Mouse (Mus musculus) liver, embryonic 14.5 days (tissue): ENCODE measurements around the gene Fam71f1. TPM values are rescaled to one million over a fixed set of nuclear protein-coding genes. Genes with fewer than 3 reads are reported as not detected.

Experiments
- ATAC-seq: fragments of 200-750 bp; cut with Nextera tagmentation; 2 replicates; pipeline ENCODE4 v1.8.0; 2017; ENCODE audit warnings: moderate number of reproducible peaks, mild to moderate bottlenecking, moderate library complexity; ENCODE audit not compliant: insufficient read depth
- DNase-seq, 3 experiments: peaks; one replicate each; pipeline ENCODE4 v3.0.0-alpha.2; 2012 to 2013; ENCODE audit warnings: low read depth in 3 of 3, low spot score in 3 of 3
- H3K27ac ChIP-seq: fragments of 300-500 bp; sonication (generic); 2 replicates; pipeline ENCODE4 v1.5.1; 2014; ENCODE audit warnings: moderate library complexity, mild to moderate bottlenecking, control low read depth, inconsistent platforms
- H3K27me3 ChIP-seq: fragments of 300-500 bp; sonication (generic); 2 replicates; pipeline ENCODE4 v1.6.1; 2014; ENCODE audit warnings: mild to moderate bottlenecking, low read length, moderate library complexity; ENCODE audit not compliant: control insufficient read depth, insufficient read depth
- H3K36me3 ChIP-seq: fragments of 300-500 bp; sonication (generic); replicated peaks from 2 replicates; pipeline ENCODE4 v1.6.1; 2014; ENCODE audit warnings: low read depth; ENCODE audit not compliant: control insufficient read depth, insufficient read depth
- H3K4me1 ChIP-seq, 2 experiments: fragments of 200-500 bp in 1 of 2; fragments of 300-500 bp in 1 of 2; sonication (generic) in 1 of 2; replicated peaks; 2 replicates each; pipeline ENCODE4 v1.6.1; 2012 to 2014; ENCODE audit warnings: antibody characterized with exemption in 1 of 2, inconsistent platforms in 1 of 2, low read length in 1 of 2; ENCODE audit not compliant: control insufficient read depth in 2 of 2, insufficient read depth in 2 of 2
- H3K4me2 ChIP-seq: fragments of 300-500 bp; sonication (generic); 2 replicates; pipeline ENCODE4 v1.6.1; 2014; ENCODE audit warnings: low read depth, mild to moderate bottlenecking, control low read depth, moderate library complexity
- H3K4me3 ChIP-seq, 2 experiments: fragments of 200-500 bp in 1 of 2; fragments of 300-500 bp in 1 of 2; sonication (generic) in 1 of 2; 2 replicates each; pipeline ENCODE4 v1.5.1; 2012 to 2014; ENCODE audit warnings: low read depth in 2 of 2, low read length in 2 of 2, mild to moderate bottlenecking in 2 of 2, control low read depth in 1 of 2, inconsistent platforms in 1 of 2, moderate library complexity in 1 of 2; ENCODE audit not compliant: insufficient read depth in 1 of 2
- H3K9ac ChIP-seq: fragments of 300-500 bp; sonication (generic); replicated peaks from 2 replicates; pipeline ENCODE4 v1.6.1; 2014; ENCODE audit warnings: mild to moderate bottlenecking, control low read depth, moderate library complexity
- H3K9me3 ChIP-seq: fragments of 300-500 bp; sonication (generic); 2 replicates; pipeline ENCODE4 v1.6.1; 2016; ENCODE audit warnings: low read length, mixed read lengths; ENCODE audit not compliant: control insufficient read depth
- CTCF ChIP-seq: IDR thresholded peaks from 2 replicates; pipeline ENCODE4 v1.5.1; 2016; ENCODE audit warnings: antibody characterized with exemption, low read depth, control low read depth
- EP300 ChIP-seq: IDR thresholded peaks from 2 replicates; pipeline ENCODE4 v1.6.1; 2016; ENCODE audit warnings: antibody characterized with exemption, low read depth
- WGBS: fragments of 180-500 bp; shearing (Covaris S2); extraction: QIAGEN DNeasy Blood & Tissue Kit; methylation state at CpG from one replicate; pipeline ENCODE4 v1.1.7; 2014; ENCODE audit not compliant: insufficient replicate concordance; 5-methylcytosine and 5-hydroxymethylcytosine counted together
- polyA plus RNA-seq, 2 experiments: library from polyadenylated mRNA; depleted of rRNA in 1 of 2; stranded (reverse) in 1 of 2; unstranded in 1 of 2; fragments of >200 nt; fragmentation: Nextera tagmentation in 1 of 2; extraction: Ambion mirVana in 1 of 2; gene quantifications; 2 replicates each; pipeline versions ENCODE4 v1.2.1 to v1.2.3; 2012 to 2014

The Fam71f1 gene
- polyA plus RNA-seq (2012; rRNA removed) (not detected in 2 replicates), polyA plus RNA-seq (2014; fragmentation: Nextera tagmentation; extraction: Ambion mirVana) (not detected in 2 replicates)

GRCm38 (mm10) chr6:29318879-29319278 is at the start of gene Fam71f1:
Fam71f1 (plus strand) TSS chr6:29319140.
- Histone ChIP-seq H3K4me2 (no peak within 1 kb of the TSS), H3K27me3 (no peaks in the 10 kb centered on the region), H3K27ac (no peak within 1 kb of the TSS), H3K9me3 (no peaks in the 10 kb centered on the region), H3K4me1 (no peaks in the 10 kb centered on the region), H3K36me3 (no peaks in the 10 kb centered on the region), H3K4me3 (no peak within 1 kb of the TSS), H3K9ac (no peak within 1 kb of the TSS)
- ATAC-seq = no peak
- 30% methylated on average over 5 of the region's 5 CpGs for WGBS
- no peak for DNase-seq
- TF ChIP-seq EP300 (no peak), CTCF (no peak)

GRCm38 (mm10) chr6:29270961-29271360 is 48.0 kb upstream of the Fam71f1 start:
- no peak overlapping the region for H3K4me3 ChIP-seq
- no peak overlapping the region; the same call in 1 of the 2 replicates for H3K27ac ChIP-seq
- peak in 1 of 3 experiments; percentile 39 for DNase-seq

GRCm38 (mm10) chr6:29272312-29273072 is 46.4 kb upstream of the Fam71f1 start, which contains the start of gene Hilpda:
Hilpda (plus strand) TSS chr6:29272488.
- Histone ChIP-seq H3K4me3 (peak within 1 kb of the TSS; percentile 72 to 78), H3K9ac (peak within 1 kb of the TSS; percentile 61), H3K36me3 (peaks cover 3% of the 10 kb centered on the region), H3K27me3 (no peaks in the 10 kb centered on the region), H3K4me1 (peaks cover 0 to 10% of the 10 kb centered on the region in 2 experiments; a peak in 2 of 4 replicates), H3K4me2 (peak within 1 kb of the TSS; percentile 69), H3K9me3 (no peaks in the 10 kb centered on the region), H3K27ac (peak within 1 kb of the TSS; percentile 42)
- TF ChIP-seq CTCF = no peak
- no peak for TF ChIP-seq EP300
- DNase-seq = peak; percentile 86 to 89 (median 89)
- under 1% methylated on average over 46 of the region's 46 CpGs for WGBS
- peak; percentile 96 for ATAC-seq

More at GRCm38 (mm10) chr6:29270961-29271360, 48.0 kb upstream of the Fam71f1 start:
- Histone ChIP-seq H3K9ac (no peak overlapping the region; the same call in 1 of the 2 replicates), H3K27me3 (no peaks in the 10 kb centered on the region), H3K9me3 (no peaks in the 10 kb centered on the region), H3K36me3 (peaks cover 3% of the 10 kb centered on the region), H3K4me1 (peaks cover 0 to 15% of the 10 kb centered on the region in 2 experiments; a peak in 2 of 4 replicates), H3K4me2 (peak overlapping the region; percentile 48)
- ATAC-seq = no peak
- TF ChIP-seq EP300 (no peak), CTCF (no peak)
- WGBS = under 1% methylated on average over 8 of the region's 8 CpGs

- H3K36me3 ChIP-seq = peaks cover 3% of the 10 kb centered on the region
- no peaks in the 10 kb centered on the region for H3K27me3 ChIP-seq
- H3K9me3 ChIP-seq = no peaks in the 10 kb centered on the region
- peaks cover 2 to 3% of the 10 kb centered on the region in 2 experiments; a peak in 1 of 4 replicates for H3K4me1 ChIP-seq
- H3K4me2 ChIP-seq = no peak overlapping the region
- H3K9ac ChIP-seq = no peak overlapping the region
- no peak overlapping the region for H3K27ac ChIP-seq
- ATAC-seq (no peak), DNase-seq (no peak)
- H3K4me3 ChIP-seq = no peak overlapping the region
- 92% methylated on average over 5 of the region's 5 CpGs for WGBS
- no peak for TF ChIP-seq EP300
- no peak for TF ChIP-seq CTCF
These were observed 42.2 kb upstream of the Fam71f1 start for GRCm38 (mm10) chr6:29276746-29277145.

- no peaks in the 10 kb centered on the region for H3K27me3 ChIP-seq
- H3K27ac ChIP-seq = no peak overlapping the region
- peaks cover 3% of the 10 kb centered on the region for H3K36me3 ChIP-seq
- peak in 2 of 3 experiments; percentile 39 to 52 for DNase-seq
- peaks cover 2% of the 10 kb centered on the region in 2 experiments; a peak in 1 of 4 replicates for H3K4me1 ChIP-seq
- H3K4me3 ChIP-seq = no peak overlapping the region
- 22% methylated on average over 8 of the region's 8 CpGs for WGBS
- H3K4me2 ChIP-seq = no peak overlapping the region
- TF ChIP-seq EP300 = no peak
- peak; percentile 67 for TF ChIP-seq CTCF
- H3K9me3 ChIP-seq = no peaks in the 10 kb centered on the region
- ATAC-seq = peak; percentile 39; the same call in 1 of the 2 replicates
- H3K9ac ChIP-seq = no peak overlapping the region
These were observed 40.2 kb upstream of the Fam71f1 start for GRCm38 (mm10) chr6:29278513-29279267.
